Mouse (Mus musculus): ENCODE data around the gene Aym1. TPM values are rescaled to one million over a fixed set of nuclear protein-coding genes. Genes with fewer than 3 reads are reported as not detected.

Gene Aym1
- total RNA-seq, 1 experiment, result not detected

DNA sequence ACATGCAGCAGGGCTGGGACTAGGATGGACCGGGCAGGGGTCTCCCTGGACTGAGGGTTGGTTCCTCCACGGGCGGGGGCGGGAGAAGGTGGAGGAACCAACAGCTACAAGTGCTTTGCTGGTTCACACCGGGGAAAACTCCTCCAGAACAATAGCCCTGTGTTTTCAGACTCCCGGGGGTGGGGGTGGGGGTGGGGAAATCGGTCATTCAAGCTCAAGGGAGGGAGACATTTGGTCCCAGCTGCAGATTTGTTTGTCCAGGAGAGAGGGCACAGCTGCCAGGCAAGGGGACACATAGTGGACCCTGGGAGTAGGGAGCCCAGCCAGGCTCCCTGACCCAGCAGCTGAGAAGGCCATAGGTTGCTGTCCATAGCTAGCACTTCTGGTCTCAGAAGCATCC is 7.9 kb upstream of the Aym1 start:
- Histone ChIP-seq H3K9ac (ENCODE audit: insufficient read depth, low read depth, low read length, poor library complexity, severe bottlenecking) (no peak overlapping the region), H3K9me3 (ENCODE audit: control insufficient read depth, insufficient read depth, low read depth, low read length) (no peaks in the 10 kb centered on the region), H3K36me3 (ENCODE audit: control insufficient read depth, insufficient read depth, low read length, poor library complexity, severe bottlenecking) (no peaks in the 10 kb centered on the region), H3K4me1 (ENCODE audit: control insufficient read depth in 2 of 2, insufficient read depth in 2 of 2, low read length in 2 of 2, poor library complexity in 1 of 2) (peaks cover 14 to 40% of the 10 kb centered on the region in 2 experiments; a peak in 3 of 4 replicates), H3K27ac (ENCODE audit: insufficient read depth, low read depth, low read length, poor library complexity, severe bottlenecking) (no peak overlapping the region), H3K4me3 (ENCODE audit: insufficient read depth in 1 of 2, low read depth in 1 of 2, low read length in 2 of 2, poor library complexity in 1 of 2, severe bottlenecking in 1 of 2) (no peak overlapping the region)
- no peak for DNase-seq (ENCODE audit: low read depth, low spot score)
- TF ChIP-seq CHD2 (IDR thresholded peaks at IDR 0.05; ENCODE audit: low read depth, low read length) (no peak), HCFC1 (IDR thresholded peaks at IDR 0.05; ENCODE audit: borderline replicate concordance, insufficient read depth, low read length) (no peak), MAFK (IDR thresholded peaks at IDR 0.05; ENCODE audit: insufficient read depth, low read depth, low read length) (no peak), ZNF384 (IDR thresholded peaks at IDR 0.05; ENCODE audit: low read depth, low read length) (no peak), ZC3H11A (IDR thresholded peaks at IDR 0.05; ENCODE audit: borderline replicate concordance, low read depth, low read length) (no peak)
- in situ Hi-C loops (cut with MboI; ENCODE audit: low sequenced_read_pairs in 2 of 2, unreplicated experiment in 2 of 2), result no loop called here

DNA sequence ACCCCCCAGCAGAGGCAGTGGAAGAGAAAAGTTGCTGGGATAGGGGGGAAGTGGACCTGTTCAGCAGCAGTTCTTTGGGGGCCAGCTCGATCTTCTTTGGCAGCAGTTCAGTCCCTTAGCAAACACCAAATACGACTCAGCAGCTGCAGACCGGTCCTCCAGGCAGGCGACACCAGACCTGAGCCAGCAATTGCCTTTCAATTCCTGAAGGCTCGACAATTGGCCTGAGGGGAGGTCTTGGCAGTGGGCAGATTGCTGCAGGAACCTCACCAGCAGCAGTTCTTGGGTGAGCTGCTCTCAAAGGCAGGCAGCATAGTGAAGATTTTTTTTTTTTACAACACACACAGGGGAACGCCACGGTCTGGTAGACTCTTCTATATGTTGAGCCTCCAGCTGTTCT is 7.3 kb upstream of the Aym1 start:
- no peak overlapping the region for H3K27ac ChIP-seq (ENCODE audit: insufficient read depth, low read depth, low read length, poor library complexity, severe bottlenecking)
- H3K4me1 ChIP-seq (ENCODE audit: control insufficient read depth in 2 of 2, insufficient read depth in 2 of 2, low read length in 2 of 2, poor library complexity in 1 of 2), result peaks cover 15 to 36% of the 10 kb centered on the region in 2 experiments; a peak in 3 of 4 replicates
- no peaks in the 10 kb centered on the region for H3K9me3 ChIP-seq (ENCODE audit: control insufficient read depth, insufficient read depth, low read depth, low read length)
- no peak overlapping the region for H3K9ac ChIP-seq (ENCODE audit: insufficient read depth, low read depth, low read length, poor library complexity, severe bottlenecking)
- DNase-seq (ENCODE audit: low read depth, low spot score), result no peak
- TF ChIP-seq CHD2 (IDR thresholded peaks at IDR 0.05; ENCODE audit: low read depth, low read length) (no peak), ZNF384 (IDR thresholded peaks at IDR 0.05; ENCODE audit: low read depth, low read length) (no peak), MAFK (IDR thresholded peaks at IDR 0.05; ENCODE audit: insufficient read depth, low read depth, low read length) (no peak), HCFC1 (IDR thresholded peaks at IDR 0.05; ENCODE audit: borderline replicate concordance, insufficient read depth, low read length) (no peak), ZC3H11A (IDR thresholded peaks at IDR 0.05; ENCODE audit: borderline replicate concordance, low read depth, low read length) (no peak)
- in situ Hi-C loops (cut with MboI; ENCODE audit: low sequenced_read_pairs in 2 of 2, unreplicated experiment in 2 of 2), result no loop called here
- H3K4me3 ChIP-seq (ENCODE audit: insufficient read depth in 1 of 2, low read depth in 1 of 2, low read length in 2 of 2, poor library complexity in 1 of 2, severe bottlenecking in 1 of 2), result no peak overlapping the region
- no peaks in the 10 kb centered on the region for H3K36me3 ChIP-seq (ENCODE audit: control insufficient read depth, insufficient read depth, low read length, poor library complexity, severe bottlenecking)

DNA sequence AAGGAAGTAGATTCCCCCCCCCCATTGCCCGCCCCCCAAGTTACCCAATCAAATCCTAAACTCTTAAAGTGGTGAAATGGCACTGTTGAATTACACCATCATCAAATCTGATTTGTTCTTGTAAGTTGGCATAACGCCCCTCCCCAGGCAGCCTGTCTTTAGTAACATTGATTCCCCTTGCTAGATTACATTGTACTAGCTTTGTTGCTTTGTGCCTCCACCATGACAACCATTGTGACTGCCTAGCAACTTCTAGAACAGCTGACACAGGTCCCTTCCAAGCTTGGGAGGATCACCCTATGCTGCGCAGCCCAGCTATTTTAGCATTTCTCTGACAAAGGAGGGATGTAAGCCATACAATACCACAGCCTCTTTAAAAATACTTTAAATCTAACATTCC is 5.3 kb upstream of the Aym1 start:
- Histone ChIP-seq H3K27ac (ENCODE audit: insufficient read depth, low read depth, low read length, poor library complexity, severe bottlenecking) (no peak overlapping the region), H3K36me3 (ENCODE audit: control insufficient read depth, insufficient read depth, low read length, poor library complexity, severe bottlenecking) (no peaks in the 10 kb centered on the region), H3K4me1 (ENCODE audit: control insufficient read depth in 2 of 2, insufficient read depth in 2 of 2, low read length in 2 of 2, poor library complexity in 1 of 2) (peaks cover 15 to 43% of the 10 kb centered on the region in 2 experiments; a peak in 3 of 4 replicates), H3K4me3 (ENCODE audit: insufficient read depth in 1 of 2, low read depth in 1 of 2, low read length in 2 of 2, poor library complexity in 1 of 2, severe bottlenecking in 1 of 2) (no peak overlapping the region), H3K9me3 (ENCODE audit: control insufficient read depth, insufficient read depth, low read depth, low read length) (no peaks in the 10 kb centered on the region), H3K9ac (ENCODE audit: insufficient read depth, low read depth, low read length, poor library complexity, severe bottlenecking) (no peak overlapping the region)
- in situ Hi-C loops (cut with MboI; ENCODE audit: low sequenced_read_pairs in 2 of 2, unreplicated experiment in 2 of 2), result no loop called here
- TF ChIP-seq HCFC1 (IDR thresholded peaks at IDR 0.05; ENCODE audit: borderline replicate concordance, insufficient read depth, low read length), result no peak
- DNase-seq (ENCODE audit: low read depth, low spot score), result no peak

DNA sequence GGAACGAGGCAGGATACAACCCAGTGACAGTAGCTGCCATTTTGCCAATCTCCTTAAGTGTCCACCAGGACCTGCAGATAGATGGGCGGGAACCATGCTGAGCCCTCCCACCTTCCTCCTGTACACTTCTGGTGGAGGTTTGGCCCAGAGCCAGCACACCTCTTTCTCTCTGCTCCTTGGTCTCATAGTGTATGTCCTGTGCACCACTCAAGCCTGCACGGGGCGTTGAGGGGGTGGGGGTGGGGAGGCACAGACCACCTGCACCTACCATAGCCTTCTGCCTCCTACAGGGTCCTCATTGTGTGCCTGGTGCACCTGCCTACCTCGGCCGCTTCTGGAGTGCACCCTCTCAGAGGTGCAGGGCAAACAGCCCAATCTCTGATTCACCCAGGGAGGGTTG is 4.5 kb upstream of the Aym1 start:
- in situ Hi-C loops (cut with MboI; ENCODE audit: low sequenced_read_pairs in 2 of 2, unreplicated experiment in 2 of 2), result no loop called here
- Histone ChIP-seq H3K9me3 (ENCODE audit: control insufficient read depth, insufficient read depth, low read depth, low read length) (no peaks in the 10 kb centered on the region), H3K36me3 (ENCODE audit: control insufficient read depth, insufficient read depth, low read length, poor library complexity, severe bottlenecking) (no peaks in the 10 kb centered on the region), H3K27ac (ENCODE audit: insufficient read depth, low read depth, low read length, poor library complexity, severe bottlenecking) (no peak overlapping the region), H3K9ac (ENCODE audit: insufficient read depth, low read depth, low read length, poor library complexity, severe bottlenecking) (no peak overlapping the region), H3K4me3 (ENCODE audit: insufficient read depth in 1 of 2, low read depth in 1 of 2, low read length in 2 of 2, poor library complexity in 1 of 2, severe bottlenecking in 1 of 2) (no peak overlapping the region), H3K4me1 (ENCODE audit: control insufficient read depth in 2 of 2, insufficient read depth in 2 of 2, low read length in 2 of 2, poor library complexity in 1 of 2) (peaks cover 15 to 45% of the 10 kb centered on the region in 2 experiments; a peak in 3 of 4 replicates)
- DNase-seq (ENCODE audit: low read depth, low spot score), result no peak
- TF ChIP-seq ZC3H11A (IDR thresholded peaks at IDR 0.05; ENCODE audit: borderline replicate concordance, low read depth, low read length), result no peak

DNA sequence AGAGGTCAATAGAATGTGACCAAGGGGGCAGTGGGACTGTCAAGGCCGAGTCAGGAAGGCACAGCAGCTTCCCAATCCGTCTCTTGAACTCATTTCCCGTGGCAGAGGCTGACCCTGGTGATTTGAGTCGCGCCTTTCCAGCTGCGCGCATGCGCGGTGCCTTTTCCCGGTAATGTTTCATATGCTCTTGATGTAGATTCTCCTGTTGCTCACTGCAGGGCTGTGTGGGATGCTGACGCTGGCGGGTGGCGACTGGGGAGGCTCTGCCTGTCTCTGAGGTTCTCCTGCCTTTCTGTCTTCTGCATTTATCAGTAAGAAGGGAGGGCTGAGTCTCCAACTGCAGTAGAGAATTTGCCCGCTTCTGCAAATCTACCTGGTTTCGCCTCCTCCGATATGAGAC is 2.8 kb upstream of the Aym1 start:
- TF ChIP-seq CHD2 (IDR thresholded peaks at IDR 0.05; ENCODE audit: low read depth, low read length), result no peak
- TF ChIP-seq MAFK (IDR thresholded peaks at IDR 0.05; ENCODE audit: insufficient read depth, low read depth, low read length), result no peak
- TF ChIP-seq ZC3H11A (IDR thresholded peaks at IDR 0.05; ENCODE audit: borderline replicate concordance, low read depth, low read length), result no peak
- no peak for TF ChIP-seq HCFC1 (IDR thresholded peaks at IDR 0.05; ENCODE audit: borderline replicate concordance, insufficient read depth, low read length)
- no peak for TF ChIP-seq ZNF384 (IDR thresholded peaks at IDR 0.05; ENCODE audit: low read depth, low read length)
- in situ Hi-C loops (cut with MboI; ENCODE audit: low sequenced_read_pairs in 2 of 2, unreplicated experiment in 2 of 2), result no loop called here
- Histone ChIP-seq H3K27ac (ENCODE audit: insufficient read depth, low read depth, low read length, poor library complexity, severe bottlenecking) (no peak overlapping the region), H3K4me3 (ENCODE audit: insufficient read depth in 1 of 2, low read depth in 1 of 2, low read length in 2 of 2, poor library complexity in 1 of 2, severe bottlenecking in 1 of 2) (peak overlapping the region in 1 of 2 experiments; percentile 17; a peak in 1 of 4 replicates), H3K9ac (ENCODE audit: insufficient read depth, low read depth, low read length, poor library complexity, severe bottlenecking) (no peak overlapping the region; the same call in 1 of the 2 replicates), H3K4me1 (ENCODE audit: control insufficient read depth in 2 of 2, insufficient read depth in 2 of 2, low read length in 2 of 2, poor library complexity in 1 of 2) (peaks cover 15 to 44% of the 10 kb centered on the region in 2 experiments), H3K36me3 (ENCODE audit: control insufficient read depth, insufficient read depth, low read length, poor library complexity, severe bottlenecking) (no peaks in the 10 kb centered on the region), H3K9me3 (ENCODE audit: control insufficient read depth, insufficient read depth, low read depth, low read length) (no peaks in the 10 kb centered on the region)
- DNase-seq (ENCODE audit: low read depth, low spot score), result no peak
